Mouse (Mus musculus): ENCODE measurements around the gene Tmem273.

DNA sequence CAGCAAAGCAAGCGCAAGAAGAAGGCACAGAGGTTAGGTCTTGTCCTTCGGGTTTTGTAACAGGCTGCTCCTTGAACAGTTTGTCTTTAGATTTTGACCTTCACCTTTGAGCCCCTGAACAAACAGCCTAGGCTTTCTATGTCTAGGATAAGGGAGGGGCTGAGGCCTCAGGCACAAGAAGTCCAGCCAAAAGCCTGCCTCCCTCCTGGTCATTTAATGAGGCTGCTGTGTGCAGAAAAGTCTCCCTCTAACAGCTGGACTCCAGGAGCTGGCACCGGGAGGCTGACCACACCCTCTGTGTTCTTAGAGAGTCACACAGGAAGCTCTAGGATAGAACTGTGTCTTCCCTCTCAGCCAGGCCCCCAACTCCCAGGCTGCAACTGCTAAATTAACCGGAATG is 41.4 kb downstream of the Tmem273 start:
- no peak for TF ChIP-seq CTCF (conservative IDR thresholded peaks at IDR 0.05; ENCODE audit: low read length)
- no peak for TF ChIP-seq NANOG (IDR thresholded peaks at IDR 0.05; ENCODE audit: borderline replicate concordance, low read length)

Measured in E14TG2a.4 (cell line).